Mouse (Mus musculus): Measurements from ENCODE around the gene Pdik1l. TPM values are rescaled to one million over a fixed set of nuclear protein-coding genes. Genes with fewer than 3 reads are reported as not detected.

Pdik1l gene
- total RNA-seq, 4 experiments from 2014 or later, result 14.1 to 20.7 (median 18.6) TPM

- DNase-seq (ENCODE audit: low spot score in 2 of 2), result no peak
Measured at GRCm38 (mm10) chr4:134258354-134258753, 29.3 kb downstream of the Pdik1l start.

- DNase-seq (ENCODE audit: low spot score in 2 of 2), result no peak
Measured at GRCm38 (mm10) chr4:134257198-134258009, 30.3 kb downstream of the Pdik1l start.

- no peak for DNase-seq (ENCODE audit: low spot score in 2 of 2)
Measured at GRCm38 (mm10) chr4:134256407-134257197, 31.1 kb downstream of the Pdik1l start.

GRCm38 (mm10) chr4:134255854-134256253, 31.8 kb downstream of the Pdik1l start:
- DNase-seq (ENCODE audit: low spot score in 2 of 2), result no peak

GRCm38 (mm10) chr4:134254835-134255234, 32.9 kb downstream of the Pdik1l start:
- no peak for DNase-seq (ENCODE audit: low spot score in 2 of 2)

- no peak for DNase-seq (ENCODE audit: low spot score in 2 of 2)
Measured at GRCm38 (mm10) chr4:134253722-134254324, 33.9 kb downstream of the Pdik1l start, which contains the start of gene Grrp1. TSS of gene Grrp1 (minus strand) at chr4:134254106.

GRCm38 (mm10) chr4:134252911-134253721, 34.6 kb downstream of the Pdik1l start:
- no peak for DNase-seq (ENCODE audit: low spot score in 2 of 2)

- DNase-seq (ENCODE audit: low spot score in 2 of 2), result no peak
Measured at GRCm38 (mm10) chr4:134252131-134252910, 35.4 kb downstream of the Pdik1l start.

- no peak for DNase-seq (ENCODE audit: low spot score in 2 of 2)
Measured at GRCm38 (mm10) chr4:134251241-134252130, 36.2 kb downstream of the Pdik1l start.

- DNase-seq (ENCODE audit: low spot score in 2 of 2), result no peak
Measured at GRCm38 (mm10) chr4:134250930-134251240, 36.8 kb downstream of the Pdik1l start.

GRCm38 (mm10) chr4:134250116-134250929, 37.4 kb downstream of the Pdik1l start:
- DNase-seq (ENCODE audit: low spot score in 2 of 2), result no peak

- DNase-seq (ENCODE audit: low spot score in 2 of 2), result peak in 1 of 2 experiments; percentile 58
Measured at GRCm38 (mm10) chr4:134249651-134250050, 38.0 kb downstream of the Pdik1l start.

GRCm38 (mm10) chr4:134246719-134247258, 40.9 kb downstream of the Pdik1l start, which contains the start of gene Gm30191:
TSS of gene Gm30191 (plus strand) at chr4:134246935.
- no peak for DNase-seq (ENCODE audit: low spot score in 2 of 2)

- no peak for DNase-seq (ENCODE audit: low spot score in 2 of 2)
Measured at GRCm38 (mm10) chr4:134246256-134246655, 41.4 kb downstream of the Pdik1l start.

- peak; percentile 92 to 95 for DNase-seq (ENCODE audit: low spot score in 2 of 2)
Measured at GRCm38 (mm10) chr4:134245148-134245843, 42.4 kb downstream of the Pdik1l start, which contains the start of gene Zfp593. TSS of gene Zfp593 (minus strand) at chr4:134245592.

GRCm38 (mm10) chr4:134243516-134244250, 44.0 kb downstream of the Pdik1l start, which contains the start of gene E130218I03Rik:
TSS of gene E130218I03Rik (plus strand) at chr4:134243662.
- DNase-seq (ENCODE audit: low spot score in 2 of 2), result no peak

- DNase-seq (ENCODE audit: low spot score in 2 of 2), result no peak
Measured at GRCm38 (mm10) chr4:134238686-134239085, 49.0 kb downstream of the Pdik1l start.

Measured in layer of hippocampus, adult 8-10 months (tissue).